Mouse (Mus musculus): ENCODE results near the gene Pi16. TPM values are rescaled to one million over a fixed set of nuclear protein-coding genes. Genes with fewer than 3 reads are reported as not detected.

Gene Pi16
- polyA plus RNA-seq, 1 experiment from 2014 or later, result 0.34 TPM

Other genes starting within 250 kb of the Pi16 start
- gene Cdkn1a, start 226.7 kb upstream of the Pi16 start, polyA plus RNA-seq (2016; fragmentation: Nextera tagmentation; extraction: Ambion mirVana), result 22.2 and 28.8 TPM in 2 replicates
- 0.11 and 0.26 TPM in 2 replicates for gene Rab44, start 203.5 kb upstream of the Pi16 start, polyA plus RNA-seq (2016; fragmentation: Nextera tagmentation; extraction: Ambion mirVana)
- gene Cpne5, start 79.5 kb upstream of the Pi16 start, polyA plus RNA-seq (2016; fragmentation: Nextera tagmentation; extraction: Ambion mirVana), result 2.0 and 3.2 TPM in 2 replicates
- gene Ppil1, start 53.5 kb upstream of the Pi16 start, polyA plus RNA-seq (2016; fragmentation: Nextera tagmentation; extraction: Ambion mirVana), result 239 and 250 TPM in 2 replicates
- gene BC004004, start 48.9 kb upstream of the Pi16 start, polyA plus RNA-seq (2016; fragmentation: Nextera tagmentation; extraction: Ambion mirVana), result 47.9 and 52.9 TPM in 2 replicates
- 234 and 286 TPM in 2 replicates for gene Mtch1, start 30.3 kb downstream of the Pi16 start, polyA plus RNA-seq (2016; fragmentation: Nextera tagmentation; extraction: Ambion mirVana)
- 6.4 and 6.7 TPM in 2 replicates for gene Fgd2, start 43.2 kb downstream of the Pi16 start, polyA plus RNA-seq (2016; fragmentation: Nextera tagmentation; extraction: Ambion mirVana)
- gene Pim1, start 173.1 kb downstream of the Pi16 start, polyA plus RNA-seq (2016; fragmentation: Nextera tagmentation; extraction: Ambion mirVana), result 27.4 and 31.0 TPM in 2 replicates
- not detected in 2 replicates for gene Gm17657, start 232.0 kb downstream of the Pi16 start, polyA plus RNA-seq (2016; fragmentation: Nextera tagmentation; extraction: Ambion mirVana)
- 20.9 and 22.4 TPM in 2 replicates for gene Tbc1d22b, start 232.1 kb downstream of the Pi16 start, polyA plus RNA-seq (2016; fragmentation: Nextera tagmentation; extraction: Ambion mirVana)
- gene Tmem217, start 234.7 kb downstream of the Pi16 start, polyA plus RNA-seq (2016; fragmentation: Nextera tagmentation; extraction: Ambion mirVana), result 0.90 and 0.97 TPM in 2 replicates

Data from limb, embryonic 10.5 days (tissue).